Mouse (Mus musculus) embryonic fibroblast, embryonic 13.5 days (primary cell): ENCODE data around the gene Akt3. TPM values are rescaled to one million over a fixed set of nuclear protein-coding genes. Genes with fewer than 3 reads are reported as not detected.

Experiments used
- H3K27ac ChIP-seq: 2 replicates; pipeline ENCODE4 v1.5.1; 2012; ENCODE audit warnings: low read length, control low read depth, inconsistent platforms; ENCODE audit not compliant: insufficient read depth
- H3K4me1 ChIP-seq: 2 replicates; pipeline ENCODE4 v1.6.1; 2011; ENCODE audit warnings: low read length; ENCODE audit not compliant: control insufficient read depth, insufficient read depth
- H3K4me3 ChIP-seq: 2 replicates; pipeline ENCODE4 v1.5.1; 2011; ENCODE audit warnings: mild to moderate bottlenecking, control low read depth, low read length; ENCODE audit not compliant: insufficient read depth
- CTCF ChIP-seq: IDR thresholded peaks from 2 replicates; pipeline ENCODE4 v1.5.1; 2011; ENCODE audit warnings: mild to moderate bottlenecking, control low read depth, low read length, moderate library complexity, borderline replicate concordance; ENCODE audit not compliant: insufficient read depth
- POLR2A ChIP-seq: IDR thresholded peaks from 2 replicates; pipeline ENCODE4 v1.6.1; 2011; ENCODE audit warnings: low read depth, mild to moderate bottlenecking, control low read depth, low read length, moderate library complexity
- polyA plus RNA-seq: library from polyadenylated mRNA; stranded (reverse); fragments of >200 nt; gene quantifications from 2 replicates; pipeline ENCODE4 v1.2.4, GENCODE M21; 2011; ENCODE audit warnings: low read depth; ENCODE audit not compliant: missing spikeins, insufficient read length

Akt3 gene
- 44.7 and 50.9 TPM in 2 replicates for polyA plus RNA-seq

DNA sequence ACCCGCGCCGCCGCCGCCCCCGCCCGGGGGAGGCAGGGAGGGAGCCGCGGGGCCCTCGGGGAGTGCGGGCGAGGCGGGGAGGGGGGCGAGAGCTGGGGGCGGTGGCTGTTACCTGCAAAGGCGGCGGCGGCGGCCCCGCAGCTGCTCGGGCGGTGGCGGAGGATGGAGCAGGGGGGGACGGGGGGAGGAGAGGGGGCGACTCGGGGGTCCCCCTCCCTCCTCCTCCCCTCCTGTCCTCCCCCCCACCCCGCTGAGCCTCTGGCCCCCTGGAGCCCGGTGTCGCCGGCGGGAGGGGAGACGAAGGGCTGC is at the start of gene Akt3:
Akt3 (minus strand) TSS at position 170 of the 309 bp plus-strand sequence.
- TF ChIP-seq CTCF (no peak), POLR2A (no peak)
- Histone ChIP-seq H3K27ac (peak within 1 kb of the TSS; percentile 68; the same call in 1 of the 2 replicates), H3K4me1 (no peaks in the 10 kb centered on the region), H3K4me3 (peak within 1 kb of the TSS; percentile 78)

DNA sequence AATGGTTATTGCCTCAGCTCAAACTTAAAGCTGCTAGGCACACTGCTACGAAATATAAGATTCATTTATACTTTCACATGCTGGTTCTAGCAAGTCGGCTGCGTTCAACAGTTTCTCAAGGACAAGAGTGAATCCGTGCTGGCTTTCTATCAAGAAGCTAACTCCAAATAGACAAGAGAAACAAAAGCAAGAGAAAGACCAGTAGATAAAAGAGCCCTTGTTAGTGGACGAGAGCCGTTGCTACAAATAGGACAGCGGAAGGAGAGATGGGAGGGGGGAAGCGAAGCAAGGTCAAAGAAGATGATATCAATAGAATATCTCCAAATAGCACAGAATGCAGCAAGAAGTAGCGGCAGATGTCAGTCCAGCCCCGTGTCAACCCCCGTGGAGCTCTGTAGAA is 49.5 kb upstream of the Akt3 start:
- TF ChIP-seq POLR2A, result no peak
- no peak for TF ChIP-seq CTCF
- H3K4me1 ChIP-seq, result no peaks in the 10 kb centered on the region
- no peak overlapping the region for H3K27ac ChIP-seq
- no peak overlapping the region for H3K4me3 ChIP-seq

- no peak overlapping the region for H3K4me3 ChIP-seq
- TF ChIP-seq CTCF, result no peak
- no peak for TF ChIP-seq POLR2A
- no peak overlapping the region for H3K27ac ChIP-seq
- H3K4me1 ChIP-seq, result no peaks in the 10 kb centered on the region
Measured at GRCm38 (mm10) chr1:177298231-177298630, 40.2 kb upstream of the Akt3 start.

DNA sequence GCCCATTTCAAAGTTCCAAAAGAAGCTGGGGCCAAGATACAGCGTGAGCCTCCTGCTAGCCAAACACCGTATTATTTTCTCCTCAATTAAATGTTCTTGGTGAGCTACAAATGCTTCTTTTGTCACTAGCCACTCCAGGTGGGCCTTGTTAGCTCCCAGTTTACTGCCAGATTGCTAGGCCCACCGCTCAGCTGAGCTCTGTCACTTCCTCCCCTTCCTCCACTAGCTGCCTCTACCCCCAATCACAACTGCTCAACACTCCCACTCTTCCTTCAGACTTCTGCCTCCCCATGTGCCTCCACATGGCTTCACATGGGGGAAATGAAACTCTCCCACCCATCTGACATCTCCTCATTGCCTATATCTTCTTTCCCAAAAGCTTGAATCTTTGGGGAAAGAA is 28.8 kb upstream of the Akt3 start:
- no peaks in the 10 kb centered on the region for H3K4me1 ChIP-seq
- TF ChIP-seq CTCF, result no peak
- TF ChIP-seq POLR2A, result no peak
- no peak overlapping the region for H3K27ac ChIP-seq
- H3K4me3 ChIP-seq, result no peak overlapping the region

GRCm38 (mm10) chr1:177281925-177282324 is 23.9 kb upstream of the Akt3 start:
- no peak overlapping the region for H3K27ac ChIP-seq
- no peaks in the 10 kb centered on the region for H3K4me1 ChIP-seq
- TF ChIP-seq CTCF (no peak), POLR2A (no peak)
- no peak overlapping the region for H3K4me3 ChIP-seq

DNA sequence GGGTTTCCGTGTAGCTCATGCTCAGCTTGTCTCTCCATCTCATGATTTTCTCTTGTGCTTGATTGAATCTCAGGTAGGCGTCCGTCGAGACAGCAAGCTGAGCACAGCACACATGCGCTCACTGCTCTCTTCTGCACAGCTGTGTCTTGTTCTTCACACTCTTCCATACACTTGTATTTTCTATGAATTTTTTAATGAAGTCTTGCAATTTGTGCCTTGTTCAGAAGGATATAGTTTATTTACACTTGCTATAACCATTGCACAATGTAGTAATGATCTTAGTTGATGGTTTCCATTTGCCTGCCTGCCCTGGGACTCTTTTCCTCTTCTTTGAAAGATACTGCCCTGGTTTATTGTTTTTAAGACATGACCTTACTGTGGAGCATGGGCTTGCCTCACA is 19.4 kb upstream of the Akt3 start:
- Histone ChIP-seq H3K4me1 (no peaks in the 10 kb centered on the region), H3K27ac (no peak overlapping the region), H3K4me3 (no peak overlapping the region)
- TF ChIP-seq CTCF (no peak), POLR2A (no peak)

- no peaks in the 10 kb centered on the region for H3K4me1 ChIP-seq
- H3K4me3 ChIP-seq, result no peak overlapping the region
- no peak for TF ChIP-seq CTCF
- no peak for TF ChIP-seq POLR2A
- no peak overlapping the region for H3K27ac ChIP-seq
Measured at GRCm38 (mm10) chr1:177267645-177268044, 9.6 kb upstream of the Akt3 start.

GRCm38 (mm10) chr1:177262926-177263325 is 4.9 kb upstream of the Akt3 start:
- H3K4me3 ChIP-seq, result no peak overlapping the region
- H3K4me1 ChIP-seq, result no peaks in the 10 kb centered on the region
- H3K27ac ChIP-seq, result no peak overlapping the region
- TF ChIP-seq POLR2A (no peak), CTCF (no peak)

GRCm38 (mm10) chr1:177260796-177261195 is 2.8 kb upstream of the Akt3 start:
- H3K4me1 ChIP-seq, result no peaks in the 10 kb centered on the region
- TF ChIP-seq POLR2A, result no peak
- TF ChIP-seq CTCF, result no peak
- H3K27ac ChIP-seq, result peak overlapping the region; percentile 66
- no peak overlapping the region for H3K4me3 ChIP-seq

GRCm38 (mm10) chr1:177259038-177259600 is 1.1 kb upstream of the Akt3 start:
- H3K4me3 ChIP-seq, result peak overlapping the region; percentile 42
- no peak overlapping the region for H3K27ac ChIP-seq
- no peaks in the 10 kb centered on the region for H3K4me1 ChIP-seq
- TF ChIP-seq POLR2A (no peak), CTCF (no peak)

GRCm38 (mm10) chr1:177258343-177259037 is 487 bp upstream of the Akt3 start:
- H3K4me3 ChIP-seq, result peak overlapping the region; percentile 42
- no peaks in the 10 kb centered on the region for H3K4me1 ChIP-seq
- peak overlapping the region; percentile 68; the same call in 1 of the 2 replicates for H3K27ac ChIP-seq
- TF ChIP-seq POLR2A (peak; percentile 68), CTCF (no peak)
